9 mouse cellular contexts compared by ENCODE assay signal in the genomic region with DNA sequence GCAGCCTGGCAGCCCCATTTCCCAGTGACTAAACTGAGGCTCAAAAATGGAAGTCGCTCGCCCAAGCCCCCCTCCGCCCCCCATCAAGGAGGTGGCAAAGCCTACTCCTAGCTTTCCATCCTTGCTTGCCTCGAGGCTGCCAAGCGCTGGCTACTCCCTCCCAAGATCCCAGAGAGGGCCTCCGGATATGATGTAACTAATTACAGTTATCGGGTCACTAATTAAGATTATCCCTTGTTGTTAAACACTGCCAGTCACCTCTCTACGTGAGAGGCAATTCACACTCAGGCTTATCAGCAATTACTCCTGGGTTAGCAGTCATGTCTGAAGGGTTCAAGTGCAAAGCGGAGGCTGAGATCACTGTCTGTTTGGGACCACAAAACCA. TPM values are rescaled to one million over a fixed set of nuclear protein-coding genes. Genes with fewer than 3 reads are reported as not detected.
DNase-seq lines count a peak whose midpoint lies in the region; ATAC-seq and TF ChIP-seq lines count a peak whose summit lies in the region.
"Had no signal": no experiment of that assay in that cellular context is flagged by ENCODE, and none has a peak within 500 bp of the region (broad histone marks: within the 10 kb centered on the region; RNA-seq: fewer than 3 reads in every experiment).

No protein-coding gene starts in this region.

- no peak for TF ChIP-seq CTCF in lung, postnatal 0 days (IDR thresholded peaks at IDR 0.05)

- no peaks in the 10 kb centered on the region for H3K9me3 ChIP-seq in lung, postnatal 0 days (ENCODE audit: low read length)
- no peaks in the 10 kb centered on the region for H3K9me3 ChIP-seq in heart, embryonic 12.5 days (replicated peaks)
- H3K9me3 ChIP-seq in liver, embryonic 13.5 days (replicated peaks): no peaks in the 10 kb centered on the region
- H3K9me3 ChIP-seq in stomach, embryonic 16.5 days (replicated peaks; ENCODE audit: control insufficient read depth, low read length): no peaks in the 10 kb centered on the region

- no peaks in the 10 kb centered on the region for H3K36me3 ChIP-seq in lung, postnatal 0 days (ENCODE audit: insufficient read depth, low read length)
- 0 out of 2 replicates have a peak, but pooled peaks cover 9% of the 10 kb centered on the region for H3K36me3 ChIP-seq in heart, embryonic 12.5 days
- no peaks in the 10 kb centered on the region for H3K36me3 ChIP-seq in liver, embryonic 13.5 days
- H3K36me3 ChIP-seq in stomach, embryonic 16.5 days (ENCODE audit: control insufficient read depth, insufficient read depth, low read length): no peaks in the 10 kb centered on the region

- DNase-seq in lung, postnatal 0 days (ENCODE audit: low spot score): peak; percentile 19
- DNase-seq in lung, postnatal 14 days: no peak
- DNase-seq in liver, embryonic 13.5 days: no peak
- no peak for DNase-seq in layer of hippocampus, adult 18-20 months (ENCODE audit: low spot score in 2 of 2)
- no peak for DNase-seq in left cerebral cortex, adult 18-20 months (ENCODE audit: low spot score in 2 of 2)
- no peak for DNase-seq in embryo, embryonic 11 days
- DNase-seq: spleen, adult 18-20 months had no signal

- H3K27me3 ChIP-seq in lung, postnatal 0 days (replicated peaks; ENCODE audit: insufficient read depth, low read length): no peaks in the 10 kb centered on the region
- peaks cover 6% of the 10 kb centered on the region; the same call in 1 of the 2 replicates for H3K27me3 ChIP-seq in heart, embryonic 12.5 days (replicated peaks)
- peaks cover 49% of the 10 kb centered on the region for H3K27me3 ChIP-seq in liver, embryonic 13.5 days
- H3K27me3 ChIP-seq in stomach, embryonic 16.5 days (ENCODE audit: control insufficient read depth, insufficient read depth, low read length): no peaks in the 10 kb centered on the region

- H3K27ac ChIP-seq in lung, postnatal 0 days (ENCODE audit: low read length): peak overlapping the region; percentile 69; the same call in 1 of the 2 replicates
- peak overlapping the region; percentile 83 for H3K27ac ChIP-seq in heart, embryonic 12.5 days (ENCODE audit: poor library complexity, severe bottlenecking)
- no peak overlapping the region for H3K27ac ChIP-seq in liver, embryonic 13.5 days
- peak overlapping the region; percentile 79 for H3K27ac ChIP-seq in stomach, embryonic 16.5 days (ENCODE audit: low read length)

- peak; percentile 17; the same call in 1 of the 2 replicates for ATAC-seq in lung, postnatal 0 days
- ATAC-seq in heart, embryonic 12.5 days (ENCODE audit: insufficient number of reproducible peaks, low FRiP score): no peak
- no peak for ATAC-seq in liver, embryonic 13.5 days (ENCODE audit: low read depth)
- ATAC-seq in stomach, embryonic 16.5 days (ENCODE audit: insufficient read depth, low FRiP score): 0 out of 2 replicates have a peak, but pooled peaks have one; percentile 16

- 0 out of 2 replicates have a peak, but pooled peaks cover 5% of the 10 kb centered on the region for H3K4me1 ChIP-seq in lung, postnatal 0 days (ENCODE audit: insufficient read depth, low read depth, low read length)
- peaks cover 35% of the 10 kb centered on the region for H3K4me1 ChIP-seq in heart, embryonic 12.5 days (replicated peaks)
- H3K4me1 ChIP-seq in liver, embryonic 13.5 days (replicated peaks): peaks cover 6% of the 10 kb centered on the region
- peaks cover 12% of the 10 kb centered on the region for H3K4me1 ChIP-seq in stomach, embryonic 16.5 days (ENCODE audit: control insufficient read depth, insufficient read depth, low read length)

- peak overlapping the region; percentile 62; the same call in 1 of the 2 replicates for H3K4me3 ChIP-seq in lung, postnatal 0 days (ENCODE audit: low read depth, low read length)
- peak overlapping the region; percentile 93 for H3K4me3 ChIP-seq in heart, embryonic 12.5 days
- H3K4me3 ChIP-seq in liver, embryonic 13.5 days (replicated peaks): no peak overlapping the region
- H3K4me3 ChIP-seq in stomach, embryonic 16.5 days (replicated peaks; ENCODE audit: low read length): peak overlapping the region; percentile 70

- TF ChIP-seq EP300 in lung, postnatal 0 days (IDR thresholded peaks at IDR 0.05): no peak

- H3K4me2 ChIP-seq in lung, postnatal 0 days (replicated peaks; ENCODE audit: low read depth, low read length): peak overlapping the region; percentile 89
- H3K4me2 ChIP-seq in heart, embryonic 12.5 days: peak overlapping the region; percentile 77
- peak overlapping the region; percentile 55 for H3K4me2 ChIP-seq in liver, embryonic 13.5 days
- peak overlapping the region; percentile 73 for H3K4me2 ChIP-seq in stomach, embryonic 16.5 days (ENCODE audit: low read depth, low read length)

- 0 out of 2 replicates have a peak overlapping the region, but pooled peaks have one; percentile 64 for H3K9ac ChIP-seq in lung, postnatal 0 days (replicated peaks; ENCODE audit: low read depth)
- H3K9ac ChIP-seq in heart, embryonic 12.5 days: peak overlapping the region; percentile 98
- 0 out of 2 replicates have a peak overlapping the region, but pooled peaks have one; percentile 55 for H3K9ac ChIP-seq in liver, embryonic 13.5 days
- peak overlapping the region; percentile 96 for H3K9ac ChIP-seq in stomach, embryonic 16.5 days (ENCODE audit: low read length)

- WGBS in lung, postnatal 0 days: 28% methylated on average over 9 of the region's 9 CpGs
- 10% methylated on average over 9 of the region's 9 CpGs for WGBS in heart, embryonic 12.5 days
- 39% methylated on average over 9 of the region's 9 CpGs for WGBS in liver, embryonic 13.5 days (ENCODE audit: insufficient replicate concordance)
- WGBS in stomach, embryonic 16.5 days: 22% methylated on average over 9 of the region's 9 CpGs

RNA-seq across cellular contexts. Expression of gene Arhgef10l, which starts 16.6 kb away (rescaled TPM):
- 9.3 and 9.5 TPM in 2 replicates for polyA plus RNA-seq in lung, postnatal 0 days (2015; fragmentation: Nextera tagmentation; extraction: Ambion mirVana)
- polyA plus RNA-seq in heart, embryonic 12.5 days (2016; fragmentation: Nextera tagmentation; extraction: Ambion mirVana): 20.1 and 21.0 TPM in 2 replicates
- polyA plus RNA-seq in liver, embryonic 13.5 days (2015; fragmentation: Nextera tagmentation; extraction: Ambion mirVana): 2.6 and 2.7 TPM in 2 replicates
- polyA plus RNA-seq in stomach, embryonic 16.5 days (2015; fragmentation: Nextera tagmentation; extraction: Ambion mirVana): 18.4 and 21.7 TPM in 2 replicates
- 10 to 100 TPM; 37.0 to 45.2 TPM for total RNA-seq in layer of hippocampus, adult 18-20 months (2021)
- 10 to 100 TPM; 56.0 to 60.5 TPM for total RNA-seq in left cerebral cortex, adult 18-20 months (2021)

RNA-seq across cellular contexts. Expression of gene Rcc2, which starts 51.1 kb away (rescaled TPM):
- polyA plus RNA-seq in lung, postnatal 0 days (2015; fragmentation: Nextera tagmentation; extraction: Ambion mirVana): 17.0 and 21.1 TPM in 2 replicates
- polyA plus RNA-seq in heart, embryonic 12.5 days (2016; fragmentation: Nextera tagmentation; extraction: Ambion mirVana): 38.5 and 40.6 TPM in 2 replicates
- 20.6 and 25.7 TPM in 2 replicates for polyA plus RNA-seq in liver, embryonic 13.5 days (2015; fragmentation: Nextera tagmentation; extraction: Ambion mirVana)
- 15.1 and 16.2 TPM in 2 replicates for polyA plus RNA-seq in stomach, embryonic 16.5 days (2015; fragmentation: Nextera tagmentation; extraction: Ambion mirVana)
- total RNA-seq in layer of hippocampus, adult 18-20 months (2021): 10 to 100 TPM; 94.5 to 95.9 TPM
- 10 to 100 TPM; 89.8 to 94.3 TPM for total RNA-seq in left cerebral cortex, adult 18-20 months (2021)

Comparison
In these comparisons a context has a peak if more than half of its experiments do, and no peak if none do; other contexts are left out.
1. ATAC-seq: peak in lung, postnatal 0 days (single experiment) and stomach, embryonic 16.5 days (single experiment); none in heart, embryonic 12.5 days (single experiment) and liver, embryonic 13.5 days (single experiment).
2. Peak in every context shown above with its lines, with median percentiles within 50 percentile points of each other: H3K4me2 ChIP-seq and H3K9ac ChIP-seq.